Mouse (Mus musculus): Measurements from ENCODE around the gene Esrrg.

Gene Esrrg

DNA sequence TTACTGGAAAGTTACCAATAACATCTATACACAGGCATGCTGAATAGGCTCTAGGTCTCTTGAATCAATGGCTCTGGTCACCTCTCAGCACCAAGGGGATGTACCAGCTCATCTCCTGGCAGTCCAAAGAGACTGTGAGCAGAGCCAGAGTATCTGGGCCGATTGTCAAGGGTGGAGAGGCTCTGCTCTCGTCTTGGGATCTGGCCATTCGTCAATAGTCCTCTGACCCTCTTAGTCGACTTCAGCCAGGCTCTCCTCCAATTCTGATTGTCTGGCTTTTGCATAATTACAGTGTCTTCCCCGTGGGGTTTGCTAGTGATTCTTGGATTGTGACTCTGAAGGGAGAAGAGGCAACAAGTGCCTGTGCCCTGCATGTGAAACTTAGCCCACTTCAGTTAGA is 41.3 kb downstream of the Esrrg start:
- no peak for DNase-seq (ENCODE audit: low spot score in 2 of 2)

DNA sequence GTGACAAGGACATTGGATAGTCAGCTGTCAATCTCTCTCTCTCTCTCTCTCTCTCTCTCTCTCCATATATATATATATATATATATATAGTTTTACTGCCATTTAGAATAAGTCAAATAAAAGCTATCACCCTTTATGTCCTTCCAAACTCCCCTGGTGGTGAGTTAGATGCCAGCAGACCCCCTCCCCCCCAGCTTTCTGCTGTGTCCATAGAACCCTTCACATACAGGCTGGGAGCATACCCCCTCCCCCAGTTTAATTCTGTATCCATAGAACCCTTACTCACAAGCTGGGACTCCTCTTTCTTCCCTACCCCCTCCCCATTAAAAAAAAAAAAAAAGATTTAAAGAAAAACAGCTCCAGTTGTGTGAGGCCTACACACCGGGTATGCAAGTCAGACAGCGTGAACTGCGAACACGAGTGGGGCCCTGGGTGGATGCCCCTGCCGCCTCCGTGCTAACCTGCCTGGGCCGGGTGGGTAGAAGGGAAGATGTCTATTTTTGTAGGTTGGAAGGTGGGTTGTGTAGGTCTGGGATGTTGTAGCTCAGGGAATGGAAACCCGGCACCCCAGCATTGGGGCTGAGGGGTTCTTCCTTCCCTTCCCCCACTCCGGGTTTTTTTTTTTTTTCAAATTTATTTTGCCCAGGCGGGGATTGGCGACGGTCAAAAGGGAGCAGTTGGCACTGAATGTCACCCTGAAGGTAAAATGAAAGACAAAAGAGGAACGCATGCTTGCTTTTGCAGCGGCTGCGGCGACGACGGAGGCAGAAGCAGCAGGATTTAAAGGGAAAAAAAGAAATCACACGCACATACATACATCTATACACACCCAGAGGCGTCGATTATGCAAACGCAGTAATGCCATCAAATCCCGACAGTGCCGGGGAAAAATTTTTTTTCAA is 42.4 kb downstream of the Esrrg start:
- no peak for DNase-seq (ENCODE audit: low spot score in 2 of 2)

GRCm38 (mm10) chr1:187651688-187652241 is 43.2 kb downstream of the Esrrg start:
- no peak for DNase-seq (ENCODE audit: low spot score in 2 of 2)

DNA sequence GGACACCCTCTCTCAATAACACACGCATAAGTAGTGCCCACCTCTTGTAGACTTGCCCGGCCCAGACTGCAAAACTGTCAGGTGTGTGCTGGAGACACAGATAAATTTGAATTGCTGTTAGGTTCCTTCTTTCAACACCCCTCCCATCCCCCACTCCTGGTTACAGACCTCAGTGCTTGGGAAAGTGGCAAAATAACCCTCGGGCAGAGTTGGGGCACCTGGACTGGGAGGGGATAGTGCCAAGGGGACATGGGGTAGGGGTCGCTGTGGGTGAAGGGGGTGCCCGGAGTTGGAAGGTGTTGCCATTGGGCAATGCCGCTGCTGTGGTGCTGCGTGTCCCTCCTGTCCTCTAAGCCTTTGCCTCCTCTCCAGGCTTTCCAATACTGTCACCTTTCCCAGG is 43.9 kb downstream of the Esrrg start:
- no peak for DNase-seq (ENCODE audit: low spot score in 2 of 2)

DNA sequence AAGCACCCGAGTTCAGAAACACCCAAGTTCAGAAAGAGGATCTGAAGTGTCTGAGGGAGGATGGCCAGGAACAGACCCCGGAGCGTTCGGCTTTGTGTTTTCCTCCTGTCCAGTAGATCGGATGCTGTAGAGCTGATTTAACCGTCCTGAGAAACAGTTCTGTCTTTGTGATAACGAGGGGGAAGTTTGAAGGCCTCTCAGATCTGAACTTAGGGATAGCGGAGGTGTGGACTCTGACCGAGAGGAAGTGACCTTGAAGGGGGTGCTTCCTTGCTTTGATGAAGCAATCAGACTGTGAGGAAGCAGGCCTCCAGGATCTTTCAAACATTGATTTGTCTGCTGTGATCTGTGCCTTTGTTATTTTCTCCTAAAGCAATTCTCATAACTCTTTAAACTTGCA is 44.8 kb downstream of the Esrrg start:
- DNase-seq (ENCODE audit: low spot score in 2 of 2), result no peak

DNA sequence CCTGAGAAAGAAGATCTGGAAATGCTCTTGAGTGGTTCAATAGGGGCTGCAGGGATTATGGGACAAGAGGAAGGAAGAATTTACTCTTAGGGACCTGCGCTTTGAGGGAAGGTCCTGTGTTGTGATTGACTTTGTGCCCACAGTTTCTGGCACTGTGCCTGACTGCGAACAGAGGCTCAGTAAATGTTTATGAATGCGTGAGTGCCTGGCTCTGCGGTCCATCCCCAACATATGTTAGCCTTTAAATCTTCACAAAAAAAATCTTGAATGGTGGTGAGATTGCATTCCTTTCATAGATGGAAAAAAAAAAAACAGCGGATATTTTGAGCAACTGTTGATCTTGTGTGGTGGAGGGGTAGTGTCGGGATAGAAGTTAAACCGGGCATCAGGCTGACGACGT is 52.4 kb downstream of the Esrrg start:
- no peak for DNase-seq (ENCODE audit: low spot score in 2 of 2)

DNA sequence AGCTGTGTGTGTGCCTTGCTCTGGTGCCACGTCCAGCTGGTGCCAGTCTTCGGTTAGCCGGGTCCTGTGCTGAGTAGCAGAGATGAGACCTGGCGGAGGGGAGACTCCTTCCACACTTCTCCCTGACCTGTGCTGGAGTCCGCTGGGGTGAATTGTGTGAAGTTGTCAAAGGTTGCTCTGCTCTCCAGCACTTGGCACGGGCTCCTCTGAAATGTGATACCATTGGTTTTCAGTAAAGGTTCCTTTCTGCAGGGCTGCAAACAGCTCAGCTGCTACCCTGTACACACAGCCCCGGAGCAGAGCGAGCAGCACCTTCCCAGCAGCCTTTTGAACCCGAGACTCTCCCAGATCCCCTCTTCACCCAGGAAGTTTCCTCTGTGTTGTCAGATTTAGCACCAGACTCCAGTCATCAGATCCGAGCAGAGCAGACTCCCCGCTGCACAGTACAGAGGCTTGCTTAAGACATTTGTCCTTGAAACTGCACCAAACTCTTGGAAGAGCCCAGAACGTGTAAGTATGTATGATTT is 53.6 kb downstream of the Esrrg start:
- no peak for DNase-seq (ENCODE audit: low spot score in 2 of 2)

- DNase-seq (ENCODE audit: low spot score in 2 of 2), result no peak
Measured at GRCm38 (mm10) chr1:187663376-187663775, 54.8 kb downstream of the Esrrg start.

GRCm38 (mm10) chr1:187664261-187664660 is 55.7 kb downstream of the Esrrg start:
- no peak for DNase-seq (ENCODE audit: low spot score in 2 of 2)

DNA sequence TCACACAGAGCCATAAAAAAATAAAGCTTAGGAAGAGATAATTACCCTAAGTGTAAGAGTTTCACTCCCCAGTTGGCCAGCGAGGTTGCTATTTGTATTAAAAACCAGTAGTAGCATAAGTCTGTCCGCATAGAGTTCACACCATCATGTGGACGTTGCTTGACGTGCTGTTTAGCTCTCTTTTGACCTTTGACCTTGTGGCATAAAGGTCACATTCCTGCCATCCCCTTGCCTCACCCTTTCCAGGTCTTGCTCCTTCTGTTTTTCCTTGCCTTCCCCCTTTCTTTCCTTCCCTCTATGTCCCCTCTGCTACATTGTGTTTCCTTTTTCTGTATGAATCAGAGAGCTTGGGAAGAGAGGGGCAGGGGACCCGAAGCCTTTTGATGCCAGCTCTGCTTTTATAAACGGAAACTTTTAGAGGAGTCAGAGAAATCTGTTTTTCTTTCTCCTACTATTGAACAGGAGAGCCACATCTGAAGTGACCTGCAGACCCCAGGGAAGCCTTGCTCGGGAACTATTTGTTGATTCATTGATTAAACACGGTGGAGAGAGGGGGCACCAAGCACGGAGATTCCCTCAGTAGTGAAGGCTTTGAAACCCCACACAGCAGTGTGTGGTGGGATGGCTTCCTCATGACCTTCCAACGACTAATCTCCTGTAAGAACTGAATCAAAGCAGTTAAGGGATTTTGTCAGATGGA is 57.5 kb downstream of the Esrrg start:
- DNase-seq (ENCODE audit: low spot score in 2 of 2), result no peak

DNA sequence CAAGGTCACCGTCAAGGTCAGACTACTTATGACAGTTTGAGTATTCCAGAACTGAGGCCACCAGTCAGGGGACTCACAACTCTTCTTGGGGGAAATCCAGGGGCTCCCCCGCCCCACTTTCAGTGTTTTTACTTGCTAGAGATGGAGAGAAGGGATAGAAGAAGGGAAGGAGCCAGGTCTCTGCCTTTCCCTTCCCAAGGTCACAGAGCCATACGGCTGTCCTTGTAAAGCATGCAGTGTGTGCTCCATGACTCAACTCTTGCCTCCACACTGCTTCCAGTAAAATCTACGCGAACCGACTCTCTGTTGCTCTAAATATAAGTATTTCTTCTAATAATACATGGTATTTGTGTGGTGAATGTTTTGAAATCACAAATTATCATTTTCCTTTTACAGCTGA is 61.2 kb downstream of the Esrrg start:
- DNase-seq (ENCODE audit: low spot score in 2 of 2), result no peak

- DNase-seq (ENCODE audit: low spot score in 2 of 2), result no peak
Measured at GRCm38 (mm10) chr1:187672446-187672845, 63.9 kb downstream of the Esrrg start.

- DNase-seq (ENCODE audit: low spot score in 2 of 2), result no peak
Measured at GRCm38 (mm10) chr1:187674771-187675186, 66.2 kb downstream of the Esrrg start.

DNA sequence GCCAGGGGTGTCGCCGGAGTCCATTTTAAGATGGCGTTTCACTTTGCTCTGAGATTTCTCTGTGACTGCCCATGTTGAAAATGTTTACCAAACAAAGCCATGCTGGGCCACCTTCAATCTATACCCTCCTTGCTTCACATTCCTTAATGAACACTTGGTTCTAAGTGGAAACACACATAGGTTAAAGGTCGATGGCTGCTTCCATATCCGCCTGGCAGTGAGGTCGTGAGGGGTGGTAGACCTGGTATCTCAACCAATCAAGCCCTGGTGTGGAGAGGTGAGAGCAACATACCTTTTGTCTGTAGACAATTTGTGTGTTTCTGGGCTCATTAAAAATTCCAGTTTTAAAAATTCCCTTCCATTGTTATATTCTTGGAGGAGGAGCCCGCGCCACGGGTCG is 68.0 kb downstream of the Esrrg start:
- DNase-seq (ENCODE audit: low spot score in 2 of 2), result no peak

- DNase-seq (ENCODE audit: low spot score in 2 of 2), result no peak
Measured at GRCm38 (mm10) chr1:187679246-187679645, 70.7 kb downstream of the Esrrg start.

DNA sequence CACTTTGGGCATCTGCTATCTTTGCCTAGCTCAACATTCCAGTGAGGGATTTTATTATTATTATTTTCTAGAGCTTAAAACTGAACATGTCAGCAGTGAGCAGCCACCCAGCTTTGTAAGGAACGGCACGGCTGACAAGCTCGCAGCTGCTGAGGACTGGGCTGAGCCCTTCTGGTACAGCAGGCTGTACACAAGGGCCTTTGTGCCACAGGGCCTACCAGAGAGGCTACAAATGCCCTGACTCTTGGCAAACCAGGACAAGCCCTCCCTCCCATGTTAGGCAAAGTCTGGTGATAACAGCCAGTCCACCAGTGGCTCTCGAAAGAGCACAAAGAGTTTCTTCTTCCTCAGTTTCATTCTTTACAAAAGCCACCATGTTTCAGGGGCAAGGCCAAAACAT is 75.9 kb downstream of the Esrrg start:
- DNase-seq (ENCODE audit: low spot score in 2 of 2), result no peak

DNA sequence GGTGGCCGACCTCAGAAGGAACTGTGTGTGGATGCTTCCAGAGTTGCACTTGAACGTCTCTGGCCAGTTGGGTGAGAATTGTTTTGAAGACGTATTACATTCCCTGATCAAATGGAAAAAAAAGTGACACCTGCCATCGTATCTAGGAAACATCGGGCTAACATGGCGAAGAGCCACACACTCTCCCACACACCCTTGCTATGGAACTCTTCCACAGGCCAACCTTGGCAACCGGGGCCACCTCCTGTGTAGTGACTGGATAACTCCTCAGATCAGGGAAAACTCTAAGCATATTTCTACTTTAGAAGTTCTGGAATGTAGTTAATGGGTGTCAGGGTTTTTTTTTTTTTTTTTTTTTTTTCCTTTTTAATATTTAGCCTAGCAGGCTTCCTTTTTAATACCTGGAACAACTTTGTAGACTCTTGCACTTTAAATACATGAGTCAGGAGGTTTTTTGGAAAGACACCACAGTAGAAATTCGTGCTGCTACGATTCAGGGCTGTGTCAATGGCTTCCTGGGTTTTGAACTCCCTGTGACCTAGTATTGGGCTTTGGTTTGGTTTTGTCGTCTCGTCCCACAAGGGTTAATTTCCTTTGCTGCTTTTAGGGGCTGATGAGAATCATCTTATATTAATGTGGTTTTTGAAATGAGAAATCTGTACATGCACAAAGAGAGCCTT is 83.4 kb downstream of the Esrrg start:
- no peak for DNase-seq (ENCODE audit: low spot score in 2 of 2)

GRCm38 (mm10) chr1:187694865-187695264 is 86.3 kb downstream of the Esrrg start:
- no peak for DNase-seq (ENCODE audit: low spot score in 2 of 2)

- DNase-seq (ENCODE audit: low spot score in 2 of 2), result no peak
Measured at GRCm38 (mm10) chr1:187698201-187698600, 89.6 kb downstream of the Esrrg start.

DNA sequence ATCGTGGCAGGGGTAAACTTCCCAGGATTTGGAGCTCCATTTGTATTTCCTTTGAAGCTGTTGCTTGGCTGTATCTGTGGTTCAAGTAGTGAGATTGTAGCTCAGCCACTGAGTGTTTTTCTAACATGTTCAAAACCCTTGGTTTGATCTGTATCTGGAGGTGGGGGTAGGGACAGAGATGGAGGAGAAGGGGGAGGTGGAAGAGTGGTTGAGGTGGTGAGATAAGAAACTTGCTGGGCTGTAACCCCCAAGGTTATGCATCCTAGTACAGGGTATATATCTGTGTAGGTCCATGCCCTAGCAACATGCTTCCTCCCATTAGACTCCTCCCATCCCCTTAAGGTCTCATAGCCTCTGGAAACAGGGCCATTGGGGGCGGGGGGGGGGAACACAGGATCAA is 92.4 kb downstream of the Esrrg start:
- DNase-seq (ENCODE audit: low spot score in 2 of 2), result no peak

- DNase-seq (ENCODE audit: low spot score in 2 of 2), result no peak
Measured at GRCm38 (mm10) chr1:187704921-187705320, 96.3 kb downstream of the Esrrg start.

GRCm38 (mm10) chr1:187705348-187705747 is 96.8 kb downstream of the Esrrg start:
- DNase-seq (ENCODE audit: low spot score in 2 of 2), result no peak

Data from natural killer cell, adult 2 months (primary cell).